Mouse (Mus musculus) lung, embryonic 16.5 days (tissue): ENCODE results near the gene Zfp383. TPM values are rescaled to one million over a fixed set of nuclear protein-coding genes. Genes with fewer than 3 reads are reported as not detected.

ENCODE experiments used
- ATAC-seq: fragments of 200-750 bp; cut with Nextera tagmentation; 2 replicates; pipeline ENCODE4 v1.8.0; 2017; ENCODE audit warnings: low read depth, mild to moderate bottlenecking, moderate library complexity
- H3K27ac ChIP-seq: fragments of 300-500 bp; sonication (generic); 2 replicates; pipeline ENCODE4 v1.5.1; 2014; ENCODE audit warnings: mild to moderate bottlenecking, control low read depth, low read length
- H3K27me3 ChIP-seq: fragments of 300-500 bp; sonication (generic); 2 replicates; pipeline ENCODE4 v1.6.1; 2014; ENCODE audit warnings: low read depth, low read length, mixed read lengths; ENCODE audit not compliant: control insufficient read depth, insufficient read depth
- H3K36me3 ChIP-seq: fragments of 300-500 bp; sonication (generic); 2 replicates; pipeline ENCODE4 v1.6.1; 2014; ENCODE audit warnings: low read length; ENCODE audit not compliant: control insufficient read depth, insufficient read depth
- H3K4me1 ChIP-seq: fragments of 300-500 bp; sonication (generic); replicated peaks from 2 replicates; pipeline ENCODE4 v1.6.1; 2014; ENCODE audit warnings: low read length, mixed read lengths; ENCODE audit not compliant: control insufficient read depth, insufficient read depth
- H3K4me2 ChIP-seq: fragments of 300-500 bp; sonication (generic); 2 replicates; pipeline ENCODE4 v1.6.1; 2014; ENCODE audit warnings: low read depth, low read length, control low read depth
- H3K4me3 ChIP-seq: fragments of 300-500 bp; sonication (generic); 2 replicates; pipeline ENCODE4 v1.5.1; 2014; ENCODE audit warnings: mild to moderate bottlenecking, low read length, control low read depth
- H3K9ac ChIP-seq: fragments of 300-500 bp; sonication (generic); 2 replicates; pipeline ENCODE4 v1.6.1; 2014; ENCODE audit warnings: low read length, control low read depth
- H3K9me3 ChIP-seq: fragments of 300-500 bp; sonication (generic); 2 replicates; pipeline ENCODE4 v1.6.1; 2016; ENCODE audit warnings: low read length; ENCODE audit not compliant: control insufficient read depth
- WGBS: fragments of 180-500 bp; shearing (Covaris S2); extraction: QIAGEN DNeasy Blood & Tissue Kit; methylation state at CpG from one replicate; pipeline ENCODE4 v1.1.7; 2014; 5-methylcytosine and 5-hydroxymethylcytosine counted together
- polyA plus RNA-seq: library from polyadenylated mRNA; unstranded; fragments of >200 nt; fragmentation: Nextera tagmentation; extraction: Ambion mirVana; gene quantifications from 2 replicates; pipeline ENCODE4 v1.2.1, GENCODE M21; 2015

Gene Zfp383
- polyA plus RNA-seq, 1 experiment from 2014 or later: 4.4 TPM

- WGBS: 78% methylated on average over 6 of the region's 6 CpGs
- Histone ChIP-seq H3K4me3 (no peak overlapping the region), H3K4me2 (no peak overlapping the region), H3K9me3 (no peaks in the 10 kb centered on the region), H3K9ac (no peak overlapping the region), H3K4me1 (no peaks in the 10 kb centered on the region), H3K27me3 (no peaks in the 10 kb centered on the region), H3K36me3 (0 out of 2 replicates have a peak, but pooled peaks cover 4% of the 10 kb centered on the region), H3K27ac (no peak overlapping the region)
- no peak for ATAC-seq
These were observed 13.5 kb downstream of the Zfp383 start for GRCm38 (mm10) chr7:29921439-29922093.

GRCm38 (mm10) chr7:29922780-29923179, 14.8 kb downstream of the Zfp383 start:
- no peak overlapping the region for H3K9ac ChIP-seq
- no peaks in the 10 kb centered on the region for H3K27me3 ChIP-seq
- ATAC-seq: no peak
- no peak overlapping the region for H3K4me2 ChIP-seq
- WGBS: 50% methylated on average over 2 of the region's 2 CpGs
- H3K36me3 ChIP-seq: no peaks in the 10 kb centered on the region
- no peak overlapping the region for H3K27ac ChIP-seq
- no peaks in the 10 kb centered on the region for H3K9me3 ChIP-seq
- no peak overlapping the region for H3K4me3 ChIP-seq
- H3K4me1 ChIP-seq: no peaks in the 10 kb centered on the region

GRCm38 (mm10) chr7:29938856-29939255, 30.8 kb downstream of the Zfp383 start:
- 82% methylated on average over 6 of the region's 6 CpGs for WGBS
- H3K27me3 ChIP-seq: no peaks in the 10 kb centered on the region
- H3K4me3 ChIP-seq: no peak overlapping the region
- H3K27ac ChIP-seq: no peak overlapping the region
- peaks cover 33% of the 10 kb centered on the region for H3K36me3 ChIP-seq
- ATAC-seq: no peak
- no peak overlapping the region for H3K4me2 ChIP-seq
- H3K9me3 ChIP-seq: no peaks in the 10 kb centered on the region
- H3K4me1 ChIP-seq: no peaks in the 10 kb centered on the region
- H3K9ac ChIP-seq: no peak overlapping the region

DNA sequence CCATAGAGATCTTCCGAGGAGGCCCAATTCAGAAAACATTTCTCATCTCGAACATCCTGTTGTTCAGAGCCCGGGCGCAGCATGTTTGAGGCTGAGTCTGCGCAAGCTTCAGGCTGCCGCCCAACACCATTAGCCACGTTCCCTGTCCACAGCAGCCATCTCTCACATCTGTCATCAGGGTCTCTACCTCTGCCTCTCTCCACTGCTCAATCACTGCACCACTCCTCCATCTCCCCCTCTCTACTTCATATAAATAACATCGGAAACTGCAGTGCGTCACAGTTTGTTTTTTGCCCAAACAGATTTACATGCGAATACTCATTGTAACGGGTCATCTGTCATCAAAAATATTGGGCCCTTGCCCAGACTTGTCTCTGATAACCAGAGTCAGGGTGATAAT, 33.0 kb downstream of the Zfp383 start:
- H3K4me3 ChIP-seq: no peak overlapping the region
- no peaks in the 10 kb centered on the region for H3K27me3 ChIP-seq
- no peak overlapping the region for H3K4me2 ChIP-seq
- no peak overlapping the region for H3K27ac ChIP-seq
- H3K9ac ChIP-seq: no peak overlapping the region
- H3K9me3 ChIP-seq: no peaks in the 10 kb centered on the region
- H3K36me3 ChIP-seq: peaks cover 14% of the 10 kb centered on the region
- no peaks in the 10 kb centered on the region for H3K4me1 ChIP-seq
- peak; percentile 65 for ATAC-seq
- 69% methylated on average over 11 of the region's 11 CpGs for WGBS

DNA sequence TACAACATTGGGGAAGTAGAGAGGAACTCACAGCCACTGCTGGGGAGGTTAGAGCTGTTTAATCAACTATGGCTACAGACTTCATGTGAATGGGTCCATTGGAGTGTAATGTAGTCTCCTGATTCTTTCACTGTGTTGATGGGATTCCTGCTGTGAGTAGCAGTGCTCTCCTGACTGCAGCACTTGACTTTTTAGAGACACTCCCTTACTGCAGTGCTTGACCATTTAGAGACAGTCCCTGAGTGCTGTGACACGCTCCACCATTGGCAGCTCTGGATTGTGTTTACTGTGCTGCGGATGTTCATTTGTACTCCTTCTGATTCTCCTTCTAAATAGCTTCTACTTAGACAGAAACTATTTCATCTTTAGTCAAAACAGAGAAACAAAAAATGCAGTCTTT, 34.7 kb downstream of the Zfp383 start:
- no peak overlapping the region for H3K9ac ChIP-seq
- no peak overlapping the region for H3K4me2 ChIP-seq
- H3K36me3 ChIP-seq: peaks cover 6% of the 10 kb centered on the region; the same call in 1 of the 2 replicates
- 27% methylated on average over 2 of the region's 2 CpGs for WGBS
- H3K4me3 ChIP-seq: no peak overlapping the region
- H3K9me3 ChIP-seq: no peaks in the 10 kb centered on the region
- ATAC-seq: no peak
- no peaks in the 10 kb centered on the region for H3K27me3 ChIP-seq
- H3K27ac ChIP-seq: no peak overlapping the region
- no peaks in the 10 kb centered on the region for H3K4me1 ChIP-seq

DNA sequence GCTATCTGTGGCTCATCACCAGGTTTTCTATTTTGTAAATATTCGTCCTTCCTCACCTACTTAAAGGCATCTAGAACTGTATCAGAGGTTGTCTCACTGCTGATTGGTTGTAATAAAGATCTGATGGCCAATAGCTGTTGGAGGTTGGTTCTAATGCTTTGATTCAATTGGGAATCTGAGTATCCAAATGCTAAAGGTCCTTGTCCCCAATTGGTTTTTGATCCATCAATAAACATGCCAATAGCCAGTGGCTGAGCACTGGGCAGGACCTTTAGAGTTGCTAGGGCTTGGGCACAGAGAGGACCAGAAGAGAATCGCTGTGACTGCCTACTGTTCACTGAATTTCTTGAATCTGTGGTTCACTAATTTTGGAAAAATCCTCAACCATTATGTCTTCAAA, 35.7 kb downstream of the Zfp383 start:
- H3K27me3 ChIP-seq: no peaks in the 10 kb centered on the region
- no peaks in the 10 kb centered on the region for H3K4me1 ChIP-seq
- no peak overlapping the region for H3K27ac ChIP-seq
- H3K36me3 ChIP-seq: peaks cover 8% of the 10 kb centered on the region; the same call in 1 of the 2 replicates
- WGBS: 71% methylated on average over 2 of the region's 2 CpGs
- no peak overlapping the region for H3K4me3 ChIP-seq
- no peak overlapping the region for H3K4me2 ChIP-seq
- no peaks in the 10 kb centered on the region for H3K9me3 ChIP-seq
- no peak overlapping the region for H3K9ac ChIP-seq
- no peak for ATAC-seq

DNA sequence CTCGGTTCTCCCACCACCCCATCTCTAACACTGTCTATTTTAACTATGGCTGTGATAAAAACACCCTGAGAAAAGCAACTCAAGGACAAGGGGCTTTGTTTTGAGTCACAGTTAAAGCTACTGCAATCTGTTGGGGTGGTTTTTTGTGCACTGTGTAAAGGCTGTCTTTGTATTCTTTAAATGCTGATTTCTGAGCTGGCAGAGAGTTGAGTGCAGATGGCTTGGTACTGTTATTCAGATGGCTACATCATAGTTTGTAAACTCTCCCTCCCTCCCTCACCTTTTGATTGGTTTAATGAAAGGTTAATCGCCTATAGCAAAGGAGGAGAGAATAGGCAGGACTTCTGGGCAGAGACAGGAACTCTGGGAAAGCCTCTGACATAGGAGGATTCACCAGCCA, 36.2 kb downstream of the Zfp383 start:
- H3K27me3 ChIP-seq: no peaks in the 10 kb centered on the region
- no peaks in the 10 kb centered on the region for H3K9me3 ChIP-seq
- no peak for ATAC-seq

DNA sequence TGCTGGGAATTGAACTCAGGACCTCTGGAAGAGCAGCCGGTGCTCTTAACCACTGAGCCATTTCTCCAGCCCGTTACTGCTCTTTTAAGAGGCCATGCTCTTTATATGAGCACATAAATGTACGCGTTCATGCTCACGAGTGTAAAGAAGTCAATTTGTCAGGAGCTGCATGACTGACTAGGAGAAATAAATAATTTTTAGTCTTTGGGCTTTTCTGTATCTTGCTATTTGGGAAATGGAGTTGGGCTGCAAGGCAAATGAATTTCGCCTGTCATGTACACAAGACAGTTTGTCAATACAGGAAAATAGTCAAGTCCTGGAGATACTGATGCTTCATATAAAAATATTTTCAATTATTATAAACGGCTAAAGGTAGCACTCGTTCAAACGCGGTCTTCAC, 45.1 kb downstream of the Zfp383 start:
- H3K4me3 ChIP-seq: peak overlapping the region; percentile 70
- 32% methylated on average over 10 of the region's 10 CpGs for WGBS
- H3K27me3 ChIP-seq: no peaks in the 10 kb centered on the region
- no peak for ATAC-seq
- H3K4me1 ChIP-seq: peaks cover 5% of the 10 kb centered on the region; the same call in 1 of the 2 replicates
- no peaks in the 10 kb centered on the region for H3K9me3 ChIP-seq
- H3K4me2 ChIP-seq: peak overlapping the region; percentile 71
- H3K36me3 ChIP-seq: peaks cover 3% of the 10 kb centered on the region
- peak overlapping the region; percentile 97 for H3K27ac ChIP-seq
- H3K9ac ChIP-seq: peak overlapping the region; percentile 89

More for the DNA sequence above, 36.2 kb downstream of the Zfp383 start:
- Histone ChIP-seq H3K4me2 (no peak overlapping the region), H3K27ac (no peak overlapping the region), H3K4me1 (no peaks in the 10 kb centered on the region), H3K9ac (no peak overlapping the region), H3K4me3 (no peak overlapping the region), H3K36me3 (peaks cover 8% of the 10 kb centered on the region; the same call in 1 of the 2 replicates)
- WGBS: 85% methylated on average over 2 of the region's 2 CpGs

GRCm38 (mm10) chr7:29953513-29954401, 45.7 kb downstream of the Zfp383 start, which contains the start of gene Zfp74:
Zfp74 (minus strand) TSS chr7:29954089.
- H3K4me1 ChIP-seq: peaks cover 5% of the 10 kb centered on the region; the same call in 1 of the 2 replicates
- H3K27me3 ChIP-seq: no peaks in the 10 kb centered on the region
- peak; percentile 91 for ATAC-seq
- peaks cover 2% of the 10 kb centered on the region for H3K36me3 ChIP-seq
- H3K9ac ChIP-seq: peak within 1 kb of the TSS; percentile 89
- no peaks in the 10 kb centered on the region for H3K9me3 ChIP-seq
- H3K4me2 ChIP-seq: peak within 1 kb of the TSS; percentile 71
- H3K27ac ChIP-seq: peak within 1 kb of the TSS; percentile 97
- WGBS: under 1% methylated on average over 52 of the region's 52 CpGs
- peak within 1 kb of the TSS; percentile 70 for H3K4me3 ChIP-seq
